In genomic region chr15:88537190-88537589, GRCm38 (mm10) we compare ENCODE assay signal across 9 mouse cellular contexts.
DNase-seq lines count a peak whose midpoint lies in the region; ATAC-seq lines count a peak whose summit lies in the region.
"Had no signal": no experiment of that assay in that cellular context is flagged by ENCODE, and none has a peak within 500 bp of the region (broad histone marks: within the 10 kb centered on the region; RNA-seq: fewer than 3 reads in every experiment).

No protein-coding gene starts in this region.

- 30% methylated on average over 10 of the region's 10 CpGs for WGBS in hindbrain, embryonic 10.5 days
- 23% methylated on average over 10 of the region's 10 CpGs for WGBS in hindbrain, embryonic 16.5 days

- H3K4me2 ChIP-seq in hindbrain, embryonic 16.5 days (ENCODE audit: low read length) = no peak overlapping the region

- H3K27ac ChIP-seq in hindbrain, embryonic 10.5 days = no peak overlapping the region
- H3K27ac ChIP-seq in hindbrain, embryonic 16.5 days (ENCODE audit: low read depth, low read length) = no peak overlapping the region

- intact Hi-C loops in left cerebral cortex, postnatal 10 days (cut with DNase I) = loop anchor here (5.0 to 10.0 kb wide), 2 partner anchors 222 to 390 kb away; no protein-coding TSS in a partner anchor

- no peaks in the 10 kb centered on the region for H3K36me3 ChIP-seq in hindbrain, embryonic 10.5 days
- H3K36me3 ChIP-seq in hindbrain, embryonic 16.5 days (ENCODE audit: control insufficient read depth, insufficient read depth, low read length) = no peaks in the 10 kb centered on the region

- H3K27me3 ChIP-seq in hindbrain, embryonic 10.5 days (ENCODE audit: insufficient read depth, poor library complexity, severe bottlenecking) = no peaks in the 10 kb centered on the region
- no peaks in the 10 kb centered on the region for H3K27me3 ChIP-seq in hindbrain, embryonic 16.5 days (replicated peaks; ENCODE audit: control insufficient read depth, insufficient read depth, low read length)

- no peaks in the 10 kb centered on the region for H3K9me3 ChIP-seq in hindbrain, embryonic 10.5 days
- H3K9me3 ChIP-seq in hindbrain, embryonic 16.5 days (ENCODE audit: control insufficient read depth, low read length) = no peaks in the 10 kb centered on the region

- H3K4me1 ChIP-seq in hindbrain, embryonic 10.5 days (replicated peaks) = peaks cover 1% of the 10 kb centered on the region; the same call in 1 of the 2 replicates
- H3K4me1 ChIP-seq in hindbrain, embryonic 16.5 days (ENCODE audit: control insufficient read depth, insufficient read depth, low read depth, low read length) = peaks cover 4% of the 10 kb centered on the region

- peak; percentile 52 for DNase-seq in hindbrain, embryonic 10.5 days (ENCODE audit: low spot score)
- DNase-seq in 3T3-L1 (ENCODE audit: low read depth, low spot score) = peak; percentile 52
- peak; percentile 43 for DNase-seq in adrenal gland, adult 2 months
- DNase-seq in embryo, embryonic 9.5 days (ENCODE audit: extremely low spot score) = peak; percentile 42
- peak; percentile 36 to 64 for DNase-seq in left cerebral cortex, postnatal 10 days (ENCODE audit: extremely low spot score in 1 of 2, low spot score in 2 of 2)
- peak; percentile 71 for DNase-seq in right cerebral cortex, postnatal 4 days

- no peak for ATAC-seq in hindbrain, embryonic 16.5 days
- ATAC-seq in inflammation-experienced regulatory T-cells, adult 6 months = no peak

- H3K4me3 ChIP-seq in hindbrain, embryonic 10.5 days = no peak overlapping the region
- H3K4me3 ChIP-seq in hindbrain, embryonic 16.5 days (ENCODE audit: low read length) = no peak overlapping the region
- H3K4me3 ChIP-seq: myocyte had no signal

- no peak overlapping the region for H3K9ac ChIP-seq in hindbrain, embryonic 16.5 days (ENCODE audit: low read depth, low read length)
